10 mouse cellular contexts compared by ENCODE assay signal in the genomic region with DNA sequence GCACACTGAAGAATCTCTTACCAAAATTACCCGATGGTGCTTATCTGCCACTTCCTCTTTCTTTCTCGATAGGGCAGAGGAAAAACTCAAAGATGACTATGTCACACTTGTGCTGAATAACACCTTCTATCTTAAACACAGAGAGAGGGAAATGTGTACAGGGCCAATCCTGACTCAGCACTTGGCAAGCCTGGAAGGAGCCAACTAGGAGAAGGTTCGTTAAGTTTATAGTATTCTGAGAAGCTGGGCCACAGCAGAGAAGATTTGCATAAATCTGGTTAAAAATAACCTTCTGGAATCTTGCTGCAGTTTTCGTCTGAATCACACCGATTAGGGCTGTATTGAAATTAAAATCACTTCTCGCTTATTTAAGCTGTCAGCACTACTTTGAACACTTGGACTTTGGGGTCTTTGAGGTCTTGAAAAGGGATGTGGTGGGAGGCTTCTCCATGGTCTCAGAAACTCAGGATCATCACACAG.
DNase-seq lines count a peak whose midpoint lies in the region; ATAC-seq and TF ChIP-seq lines count a peak whose summit lies in the region.
"Had no signal": no experiment of that assay in that cellular context is flagged by ENCODE, and none has a peak within 500 bp of the region (broad histone marks: within the 10 kb centered on the region; RNA-seq: fewer than 3 reads in every experiment).

No protein-coding gene starts in this region.

- no peaks in the 10 kb centered on the region for H3K27me3 ChIP-seq in G1E (ENCODE audit: insufficient read depth, low read length)
- H3K27me3 ChIP-seq in midbrain, embryonic 10.5 days (ENCODE audit: low read depth, poor library complexity, severe bottlenecking): peaks cover 40% of the 10 kb centered on the region

- H3K4me3 ChIP-seq in G1E (ENCODE audit: low read depth, low read length): no peak overlapping the region
- no peak overlapping the region for H3K4me3 ChIP-seq in midbrain, embryonic 10.5 days
- H3K4me3 ChIP-seq: hindbrain, embryonic 12.5 days had no signal

- WGBS in midbrain, embryonic 10.5 days: 84% methylated on average over 6 of the region's 6 CpGs

- peaks cover 7% of the 10 kb centered on the region for H3K4me1 ChIP-seq in G1E (ENCODE audit: insufficient read depth, low read depth, low read length)
- no peaks in the 10 kb centered on the region for H3K4me1 ChIP-seq in midbrain, embryonic 10.5 days
- H3K4me1 ChIP-seq: hindbrain, embryonic 12.5 days had no signal

- peak; percentile 75 for DNase-seq in heart, adult 11 months
- DNase-seq in heart, adult 9 months (ENCODE audit: low spot score in 2 of 2): no peak
- peak; percentile 45 for DNase-seq in G1E (ENCODE audit: low spot score)
- DNase-seq in induced T-regulatory cell, adult 2 months (ENCODE audit: low read depth): peak; percentile 71
- no peak for DNase-seq in midbrain, embryonic 10.5 days (ENCODE audit: low spot score)
- DNase-seq in gastrocnemius, adult 18-20 months (ENCODE audit: low spot score): no peak
- no peak for DNase-seq in adrenal gland, postnatal 4 days (ENCODE audit: low spot score in 2 of 2)

- no peaks in the 10 kb centered on the region for H3K9me3 ChIP-seq in G1E (replicated peaks)
- no peaks in the 10 kb centered on the region for H3K9me3 ChIP-seq in midbrain, embryonic 10.5 days (replicated peaks)
- H3K9me3 ChIP-seq: hindbrain, embryonic 12.5 days had no signal

- no peak for TF ChIP-seq CTCF in G1E (IDR thresholded peaks at IDR 0.05; ENCODE audit: low read depth, low read length)

- H3K27ac ChIP-seq in midbrain, embryonic 10.5 days (replicated peaks): no peak overlapping the region
- H3K27ac ChIP-seq: hindbrain, embryonic 12.5 days; liver, embryonic 14.5 days had no signal

- peaks cover 4% of the 10 kb centered on the region for H3K36me3 ChIP-seq in G1E (replicated peaks)
- no peaks in the 10 kb centered on the region for H3K36me3 ChIP-seq in midbrain, embryonic 10.5 days
- H3K36me3 ChIP-seq: hindbrain, embryonic 12.5 days had no signal

- ATAC-seq in G1E (ENCODE audit: extremely low read depth, insufficient number of reproducible peaks, low FRiP score, poor library complexity, severe bottlenecking): peak; percentile 60
- ATAC-seq in neutrophil, adult 5-6 weeks (ENCODE audit: extremely low read depth, insufficient number of reproducible peaks, low FRiP score, poor library complexity, severe bottlenecking): peak; percentile 60; the same call in 1 of the 2 replicates

Comparison
In these comparisons a context has a peak if more than half of its experiments do, and no peak if none do; other contexts are left out.
1. DNase-seq: peak in heart, adult 11 months (single experiment), G1E (single experiment) and induced T-regulatory cell, adult 2 months (single experiment); none in heart, adult 9 months (0 of 2), midbrain, embryonic 10.5 days (single experiment), gastrocnemius, adult 18-20 months (single experiment) and adrenal gland, postnatal 4 days (0 of 2).